Mouse (Mus musculus): ENCODE measurements around the gene Kng1.
A peak's percentile ranks its signal among the peaks of the same experiment; 100 is the strongest.
"Not testable (repeated sequence)": the region's sequence is repeated elsewhere in the genome, so short reads cannot be mapped to it uniquely, and the experiment has no call there.

Gene Kng1

DNA sequence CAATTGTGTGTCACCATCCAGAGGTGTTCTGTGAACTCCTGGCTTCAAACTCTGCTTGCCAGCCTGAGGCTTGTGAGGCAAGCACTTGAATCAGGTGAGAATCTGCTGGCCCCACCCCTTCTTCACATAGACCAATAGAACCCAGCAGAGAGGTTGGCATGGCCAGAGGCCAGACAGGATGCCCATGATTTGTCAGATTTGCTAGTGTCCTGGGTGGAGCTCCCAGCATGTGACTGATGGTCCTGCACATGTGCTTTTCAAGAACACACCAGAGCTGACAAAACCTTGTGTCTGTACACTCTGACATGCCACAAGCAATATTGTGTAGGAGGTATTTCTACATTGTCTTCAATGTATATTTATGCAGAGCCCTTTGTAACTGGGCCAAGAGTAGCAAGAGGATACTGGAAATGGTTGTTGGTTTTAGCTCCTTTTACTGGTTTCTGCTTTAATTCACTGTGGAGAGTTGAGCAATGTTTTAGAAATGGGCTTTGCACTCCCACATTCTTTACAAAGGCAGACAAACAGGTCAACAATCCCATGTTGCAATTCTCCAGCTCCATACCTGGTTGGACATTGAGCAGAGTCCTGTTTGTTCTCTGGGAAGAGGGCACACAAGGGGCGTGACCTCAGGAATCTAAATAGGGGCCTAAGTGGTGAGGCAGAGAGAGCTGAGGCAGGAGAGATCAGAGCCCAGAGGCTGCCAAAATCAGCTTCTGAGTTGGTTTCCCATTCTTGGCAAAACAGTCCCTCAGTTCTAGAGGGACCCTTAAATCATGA is at the start of gene Kng1:
Kng1 (plus strand) TSS at position 198 of the 780 bp plus-strand sequence.
- not testable (repeated sequence) for DNase-seq (ENCODE audit: low read depth)

DNA sequence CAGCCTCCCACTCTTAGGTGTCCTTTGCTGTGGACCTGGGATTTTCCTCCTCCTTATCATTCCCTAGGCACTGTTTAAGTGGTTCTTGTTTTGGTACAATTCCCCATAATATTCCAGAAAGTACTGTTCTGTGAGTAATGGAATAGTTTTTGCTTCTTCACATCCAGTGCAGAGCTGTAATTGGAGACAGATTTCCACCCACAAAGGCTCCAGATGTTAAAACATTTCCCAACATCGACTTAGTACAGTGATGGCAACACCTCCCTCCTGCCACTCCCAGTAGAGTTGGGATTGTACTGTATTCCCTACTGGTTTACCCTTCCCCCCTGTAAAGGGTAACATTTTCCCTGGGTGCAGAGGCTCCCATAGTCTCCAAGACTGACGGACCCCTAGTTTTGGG is 43.9 kb upstream of the Kng1 start:
- DNase-seq (ENCODE audit: low read depth), result not testable (repeated sequence)

DNA sequence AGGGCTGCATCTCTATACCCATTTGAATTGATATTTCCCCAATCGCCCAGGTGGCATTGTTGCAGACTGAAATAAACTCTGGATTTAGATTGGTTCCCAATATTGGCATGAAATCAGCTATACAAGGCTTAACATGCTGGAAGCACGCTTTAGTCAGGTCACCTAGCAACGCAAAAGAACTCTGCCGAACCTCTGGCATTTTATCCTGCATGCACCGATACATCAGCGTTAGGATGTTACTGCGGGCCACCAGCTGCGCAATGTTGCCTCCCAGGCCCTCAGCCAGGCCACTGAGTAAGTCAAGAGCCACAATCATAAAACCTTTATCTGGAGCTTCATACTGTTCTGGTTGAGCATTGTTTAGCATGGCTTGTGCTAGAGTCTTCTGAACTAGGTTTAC is 43.0 kb upstream of the Kng1 start:
- DNase-seq (ENCODE audit: low read depth), result not testable (repeated sequence)

DNA sequence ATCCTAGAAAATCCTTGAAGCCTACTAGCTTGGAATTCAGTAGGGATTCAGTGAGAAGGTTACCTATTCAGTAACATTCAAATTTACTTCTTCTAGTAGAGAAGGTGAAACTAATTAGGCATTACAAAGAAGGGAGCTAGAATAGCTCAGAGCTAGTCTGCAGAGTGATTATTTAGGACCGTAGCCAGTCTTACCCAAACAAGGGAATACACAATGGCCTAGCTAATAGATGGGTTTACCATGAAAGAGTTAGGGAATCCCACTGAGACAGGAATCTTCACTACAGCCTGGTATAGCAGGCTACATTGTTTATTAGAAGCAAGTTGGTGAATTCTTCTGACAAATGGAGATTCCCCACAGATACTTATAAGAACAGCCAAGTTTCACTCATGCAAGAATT is 37.1 kb upstream of the Kng1 start:
- not testable (repeated sequence) for DNase-seq (ENCODE audit: low read depth)

DNA sequence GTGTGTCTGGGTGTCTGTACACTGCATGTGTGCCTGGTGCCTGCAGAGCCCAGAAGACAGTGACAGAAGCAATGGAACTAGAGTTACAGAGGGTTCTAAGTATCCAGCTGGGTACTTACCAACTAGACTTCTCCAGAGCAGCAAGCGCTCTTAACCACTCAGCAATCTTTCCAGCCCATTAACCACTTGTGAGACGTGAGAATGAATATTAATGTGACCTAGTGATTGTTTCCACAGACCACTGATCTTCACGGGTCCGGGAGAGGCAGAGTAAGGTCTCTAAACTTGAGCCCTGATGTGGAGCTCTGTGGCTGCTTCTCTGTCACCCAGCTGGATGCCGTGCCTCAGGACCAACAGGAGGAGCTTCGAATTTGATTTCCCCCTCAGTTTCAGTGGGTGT is 32.6 kb upstream of the Kng1 start:
- no peak for DNase-seq (ENCODE audit: low read depth)

DNA sequence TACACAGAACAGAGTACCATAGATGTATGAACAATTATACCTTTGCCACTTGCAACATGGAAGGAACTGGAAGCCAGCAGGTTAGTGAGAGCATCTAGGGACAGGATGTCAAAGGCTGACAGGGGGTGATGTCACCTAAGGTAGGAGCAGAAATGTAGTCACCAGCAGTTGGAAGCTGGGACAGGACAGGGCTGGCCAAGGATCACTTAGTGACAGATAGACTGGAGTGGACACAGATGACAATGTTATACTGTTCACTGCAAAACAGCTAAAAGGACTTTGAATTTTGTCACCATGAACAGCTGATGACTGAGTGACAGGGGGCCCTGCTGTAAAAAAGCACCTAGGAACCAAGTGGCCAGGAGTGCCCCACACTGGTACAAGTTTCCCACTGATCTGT is 31.1 kb upstream of the Kng1 start:
- DNase-seq (ENCODE audit: low read depth), result no peak

DNA sequence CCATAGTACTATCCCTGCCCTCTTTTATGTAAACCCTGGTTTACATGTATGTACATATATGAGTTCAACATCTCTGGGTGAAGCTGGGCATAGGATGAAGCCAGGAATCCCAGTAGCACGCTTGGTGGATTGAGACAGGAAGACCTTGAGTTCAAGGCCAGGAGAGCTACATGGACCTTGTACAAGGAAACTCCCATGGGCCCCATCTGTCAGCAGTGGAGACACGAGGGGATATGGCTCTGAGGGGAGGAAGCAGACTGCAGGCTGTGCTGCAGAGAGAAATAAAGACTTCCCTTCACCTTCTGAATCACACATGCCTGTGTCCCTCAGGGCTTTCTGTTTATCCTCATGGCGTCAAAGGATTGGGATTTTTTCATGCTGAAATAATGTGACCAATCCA is 30.3 kb upstream of the Kng1 start:
- not testable (repeated sequence) for DNase-seq (ENCODE audit: low read depth)

DNA sequence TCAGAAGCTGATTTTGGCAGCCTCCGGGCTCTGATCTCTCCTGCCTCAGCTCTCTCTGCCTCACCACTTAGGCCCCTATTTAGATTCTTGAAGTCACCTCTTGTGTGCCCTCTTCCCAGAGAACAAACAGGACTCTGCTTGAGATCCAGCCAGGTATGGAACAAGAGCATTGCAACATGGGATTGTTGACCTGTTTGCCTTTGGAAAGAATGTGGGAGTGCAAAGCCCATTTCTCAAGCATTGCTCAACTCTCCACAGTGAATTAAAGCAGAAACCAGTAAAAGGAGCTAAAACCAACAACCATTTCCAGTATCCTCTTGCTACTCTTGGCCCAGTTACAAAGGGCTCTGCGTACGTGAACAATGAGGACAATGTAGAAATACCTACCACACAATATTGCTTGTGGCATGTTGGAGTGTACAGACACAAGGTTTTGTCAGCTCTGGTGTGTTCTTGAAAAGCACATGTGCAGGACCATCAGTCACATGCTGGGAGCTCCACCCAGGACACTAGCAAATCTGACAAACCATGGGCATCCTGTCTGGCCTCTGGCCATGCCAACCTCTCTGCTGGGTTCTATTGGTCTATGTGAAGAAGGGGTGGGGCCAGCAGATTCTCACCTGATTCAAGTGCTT is 28.6 kb upstream of the Kng1 start, which contains the start of gene Kng2:
Kng2 (minus strand) TSS at position 517 of the 635 bp plus-strand sequence.
- DNase-seq (ENCODE audit: low read depth), result not testable (repeated sequence)

DNA sequence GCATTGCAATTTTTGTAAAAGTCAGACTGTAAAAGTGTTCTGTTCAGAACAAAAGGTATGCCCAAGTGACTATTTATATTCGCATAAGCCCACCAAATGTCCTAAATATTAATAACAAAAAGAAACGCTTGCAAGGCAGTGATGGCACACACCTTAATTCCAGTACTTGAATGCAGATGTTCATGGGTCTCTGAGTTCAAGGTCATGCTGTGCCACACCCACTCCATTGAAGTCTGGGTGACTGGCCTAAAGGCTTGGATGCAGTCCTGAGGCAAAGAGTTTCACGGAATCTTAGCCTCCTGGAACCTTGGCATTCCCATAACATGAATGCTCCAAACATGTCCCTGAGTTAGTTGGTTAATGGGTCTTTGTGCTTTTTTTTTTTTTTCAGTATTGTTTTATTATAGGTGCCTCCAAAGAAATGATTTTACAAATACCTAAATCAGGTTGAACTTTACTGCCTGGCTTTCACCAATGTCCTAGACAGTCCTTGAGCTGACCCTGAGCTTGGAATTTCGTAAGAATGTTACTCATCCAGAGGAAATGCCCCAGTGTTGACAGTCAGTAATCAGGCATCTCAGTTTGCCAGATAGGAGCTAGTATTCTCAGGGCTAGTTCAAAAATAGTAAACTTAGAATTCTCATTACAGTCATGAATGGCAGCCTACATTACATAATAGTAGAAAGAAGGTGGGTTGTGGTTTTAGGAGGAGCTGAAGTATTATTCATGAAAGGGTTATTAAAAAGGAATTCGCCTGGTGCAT is 26.8 kb upstream of the Kng1 start:
- no peak for DNase-seq (ENCODE audit: low read depth)

DNA sequence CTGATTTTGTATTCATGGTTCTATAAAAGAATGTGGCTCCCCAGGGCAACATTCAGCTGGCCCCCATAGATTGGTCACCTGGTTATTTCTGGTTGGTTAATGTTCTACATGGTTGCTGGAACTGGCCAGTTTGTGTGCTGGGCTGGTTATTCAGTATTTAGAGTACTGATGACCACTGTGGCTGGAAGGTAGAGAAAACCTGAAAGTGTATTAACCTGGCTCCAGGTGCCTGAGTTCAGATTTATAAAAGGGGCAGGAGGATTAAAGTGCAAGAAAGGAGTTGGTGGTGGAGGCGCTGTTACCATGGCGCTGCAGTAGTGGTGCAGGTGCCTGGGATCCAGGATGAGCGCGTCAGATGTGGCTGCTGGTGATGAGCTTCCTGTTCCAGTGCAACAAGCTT is 24.0 kb upstream of the Kng1 start:
- DNase-seq (ENCODE audit: low read depth), result no peak

DNA sequence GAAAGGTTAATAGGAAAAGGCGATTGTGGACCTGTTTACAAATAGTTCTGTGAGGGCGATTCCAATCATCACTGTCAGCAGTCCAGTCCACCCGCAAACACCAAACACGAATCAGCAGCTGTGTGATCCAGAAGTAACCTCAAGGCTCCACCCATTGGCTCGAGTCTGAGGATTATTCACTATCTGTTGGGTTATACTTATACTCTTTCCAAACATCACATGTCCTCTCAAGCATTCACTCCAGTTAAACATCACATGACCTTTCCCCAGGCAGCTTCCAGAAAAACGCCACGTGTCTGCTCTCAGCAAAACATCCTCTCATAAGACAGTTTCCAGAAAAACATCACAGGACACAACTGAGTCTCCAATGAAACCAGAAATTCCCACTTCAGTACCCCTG is 19.9 kb upstream of the Kng1 start:
- no peak for DNase-seq (ENCODE audit: low read depth)

DNA sequence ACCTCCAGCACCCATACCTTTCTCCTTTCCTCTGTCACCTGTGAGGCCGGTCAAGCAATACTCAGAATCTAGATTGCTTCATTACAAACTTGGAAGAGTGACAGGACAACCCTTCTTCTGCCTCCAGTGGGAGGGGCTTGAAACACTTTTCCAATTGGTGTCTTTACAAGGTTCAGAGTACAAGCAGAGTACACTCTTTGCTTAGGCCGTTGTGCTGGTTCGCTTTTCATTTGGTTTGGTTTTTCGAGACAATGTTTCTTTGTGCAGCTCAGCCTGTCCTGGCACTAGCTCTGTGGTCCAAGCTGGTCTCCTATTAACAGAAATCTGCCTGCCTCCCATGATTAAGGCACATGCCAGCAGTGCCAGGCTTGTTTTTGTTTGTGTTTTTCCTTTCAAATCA is 18.4 kb upstream of the Kng1 start:
- no peak for DNase-seq (ENCODE audit: low read depth)

DNA sequence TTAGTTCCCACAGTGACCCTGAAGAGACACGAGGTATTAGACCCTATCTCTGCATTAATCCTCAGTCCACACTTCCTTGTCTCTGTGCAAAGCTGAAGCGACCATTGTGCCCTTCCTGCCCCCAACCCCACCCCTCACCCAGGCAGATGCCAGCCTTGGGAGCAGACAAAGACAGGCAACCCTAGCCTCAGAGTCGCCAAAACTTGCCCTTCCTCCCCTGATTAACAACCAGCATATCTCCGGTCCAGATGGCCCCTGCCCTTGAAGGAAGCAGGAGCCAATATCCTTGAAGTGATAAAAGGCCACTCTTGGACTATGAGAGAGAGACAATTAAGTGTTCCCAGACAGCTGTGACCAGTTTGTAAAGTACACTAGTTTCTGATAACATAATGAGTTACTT is 16.8 kb upstream of the Kng1 start:
- no peak for DNase-seq (ENCODE audit: low read depth)

DNA sequence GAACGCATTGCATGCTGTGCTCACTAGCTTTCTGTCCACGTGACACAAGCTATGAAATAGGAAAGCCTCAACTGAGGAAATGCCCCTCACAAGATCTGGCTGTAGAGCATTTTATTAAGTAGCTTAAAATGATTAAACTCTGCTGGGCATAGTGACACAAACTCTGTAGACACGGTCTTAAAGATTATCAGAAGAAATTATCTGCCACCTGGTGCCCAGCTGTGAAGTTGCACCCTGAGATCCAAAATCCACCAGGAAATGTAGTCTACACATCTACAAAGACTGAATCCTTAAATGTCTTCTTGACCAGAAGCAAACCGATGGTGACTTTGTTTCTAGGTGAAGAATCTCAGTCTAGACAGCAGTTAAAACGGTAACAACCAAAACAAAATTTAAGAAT is 11.3 kb upstream of the Kng1 start:
- DNase-seq (ENCODE audit: low read depth), result peak; percentile 8

DNA sequence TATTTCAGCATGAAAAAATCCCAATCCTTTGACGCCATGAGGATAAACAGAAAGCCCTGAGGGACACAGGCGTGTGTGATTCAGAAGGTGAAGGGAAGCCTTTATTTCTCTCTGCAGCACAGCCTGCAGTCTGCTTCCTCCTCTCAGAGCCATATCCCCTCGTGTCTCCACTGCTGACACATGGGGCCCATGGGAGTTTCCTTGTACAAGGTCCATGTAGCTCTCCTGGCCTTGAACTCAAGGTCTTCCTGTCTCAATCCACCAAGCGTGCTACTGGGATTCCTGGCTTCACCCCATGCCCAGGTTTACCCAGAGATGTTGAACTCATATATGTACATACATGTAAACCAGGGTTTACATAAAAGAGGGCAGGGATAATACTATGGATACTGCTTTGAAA is 2.0 kb downstream of the Kng1 start:
- not testable (repeated sequence) for DNase-seq (ENCODE audit: low read depth)

DNA sequence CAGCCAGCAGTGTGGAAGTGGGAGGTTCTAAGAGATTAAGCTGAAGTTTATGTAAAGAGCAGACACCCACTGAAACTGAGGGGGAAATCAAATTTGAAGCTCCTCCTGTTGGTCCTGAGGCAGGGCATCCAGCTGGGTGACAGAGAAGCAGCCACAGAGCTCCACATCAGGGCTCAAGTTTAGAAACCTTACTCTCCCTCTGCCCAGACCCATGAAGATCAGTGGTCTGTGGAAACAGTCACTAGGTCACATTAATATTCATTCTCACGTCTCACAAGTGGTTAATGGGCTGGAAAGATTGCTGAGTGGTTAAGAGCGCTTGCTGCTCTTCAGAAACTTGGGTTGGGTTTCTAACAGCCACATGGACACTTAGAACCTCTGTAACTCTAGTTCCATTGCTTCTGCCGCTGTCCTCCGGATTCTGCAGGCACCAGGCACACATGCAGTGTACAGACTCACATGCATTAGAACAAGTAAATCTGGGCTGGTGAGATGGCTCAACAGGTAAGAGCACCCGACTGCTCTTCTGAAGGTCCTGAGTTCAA is 3.2 kb downstream of the Kng1 start:
- not testable (repeated sequence) for DNase-seq (ENCODE audit: low read depth)

DNA sequence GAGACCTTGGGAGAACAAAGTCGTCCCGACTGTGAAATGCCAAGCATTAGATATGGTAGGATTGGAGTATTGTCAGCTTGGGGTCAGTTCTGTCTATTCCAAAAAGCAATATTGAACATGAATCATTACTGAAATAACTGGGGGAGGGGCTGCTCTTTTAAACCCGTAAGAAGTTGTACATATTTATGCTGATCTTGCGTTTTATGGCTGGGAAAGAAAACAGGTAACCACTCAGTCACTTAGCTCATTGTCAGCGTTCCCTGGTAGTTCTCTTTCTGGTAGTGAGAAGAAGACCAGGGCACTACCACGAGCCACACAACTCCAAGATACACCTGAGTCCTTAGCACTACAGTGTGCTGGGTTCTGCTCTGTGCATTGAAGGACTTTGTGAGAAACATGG is 19.9 kb downstream of the Kng1 start:
- DNase-seq (ENCODE audit: low read depth), result not testable (repeated sequence)

DNA sequence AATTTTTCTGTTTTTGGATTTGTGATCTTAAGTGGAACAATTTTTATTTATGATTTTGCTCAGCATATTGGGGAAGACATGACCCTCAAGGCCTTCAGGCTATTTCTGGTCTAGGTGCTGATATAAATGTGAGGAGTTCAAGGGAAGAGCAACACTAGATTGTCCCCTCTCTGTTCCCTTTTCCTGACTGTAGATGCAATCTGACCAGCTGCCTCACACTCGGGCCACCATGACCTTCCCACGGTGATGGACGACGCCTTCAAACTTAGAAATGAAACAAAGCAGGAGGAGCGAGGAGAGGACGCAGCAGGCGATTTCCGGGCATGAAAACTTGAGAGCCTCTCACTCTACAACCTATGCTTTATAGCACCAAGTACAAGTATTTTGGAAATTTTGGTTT is 29.5 kb downstream of the Kng1 start:
- DNase-seq (ENCODE audit: low read depth), result not testable (repeated sequence)

DNA sequence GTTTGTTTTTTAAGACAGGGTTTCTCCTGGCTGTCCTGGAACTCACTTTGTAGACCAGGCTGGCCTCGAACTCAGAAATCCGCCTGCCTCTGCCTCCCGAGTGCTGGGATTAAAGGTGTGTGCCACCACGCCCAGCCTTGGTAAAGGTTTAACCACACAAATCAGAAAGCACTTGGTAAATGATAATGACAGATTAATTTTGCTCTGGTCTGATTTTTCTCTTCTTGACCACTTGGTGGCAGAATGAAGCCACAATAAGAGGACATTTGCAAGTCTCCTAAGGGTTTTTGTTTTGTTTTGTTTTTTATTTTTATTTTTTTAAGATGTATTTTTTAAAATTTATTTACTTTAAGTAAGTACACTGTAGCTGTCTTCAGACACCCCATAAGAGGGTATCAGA is 30.0 kb downstream of the Kng1 start:
- peak; percentile 64 for DNase-seq (ENCODE audit: low read depth)

DNA sequence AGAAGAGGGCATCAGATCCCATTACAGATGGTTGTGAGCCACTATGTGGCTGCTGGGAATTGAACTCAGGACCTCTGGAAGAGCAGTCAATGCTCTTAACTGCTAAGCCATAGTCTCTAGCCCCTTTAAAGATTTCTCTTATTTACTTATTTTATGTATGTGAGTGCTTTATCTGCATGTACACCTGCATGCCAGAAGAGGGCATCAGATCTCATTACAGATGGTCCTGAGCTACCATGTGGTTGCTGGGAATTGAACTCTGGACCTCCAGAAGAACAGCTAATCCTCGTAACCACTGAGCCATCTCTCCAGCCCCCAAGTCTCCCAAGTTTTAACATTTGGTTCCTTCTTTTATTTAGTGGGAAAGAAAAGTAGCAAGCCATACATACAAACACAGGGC is 30.8 kb downstream of the Kng1 start:
- DNase-seq (ENCODE audit: low read depth), result peak; percentile 39

DNA sequence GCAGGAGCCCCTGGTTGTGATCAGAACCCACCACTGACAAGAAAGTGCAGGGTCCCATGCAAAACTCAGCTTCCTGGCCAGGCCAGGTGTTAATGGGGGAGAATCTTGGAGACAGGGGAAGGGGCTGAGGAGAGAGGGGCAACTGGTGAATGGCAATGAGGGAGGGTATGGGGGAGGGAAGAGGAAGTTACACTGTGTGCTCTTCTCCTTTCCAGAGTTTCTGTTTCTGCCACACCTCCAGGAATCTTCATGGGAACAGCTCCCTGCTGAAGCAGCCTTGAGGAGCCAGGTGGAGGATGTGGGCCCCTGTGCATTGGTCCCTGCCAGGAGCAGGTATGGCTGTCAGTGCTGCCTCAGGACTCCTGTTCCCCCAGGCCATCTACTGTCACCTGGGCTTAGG is 33.7 kb downstream of the Kng1 start:
- not testable (repeated sequence) for DNase-seq (ENCODE audit: low read depth)

DNA sequence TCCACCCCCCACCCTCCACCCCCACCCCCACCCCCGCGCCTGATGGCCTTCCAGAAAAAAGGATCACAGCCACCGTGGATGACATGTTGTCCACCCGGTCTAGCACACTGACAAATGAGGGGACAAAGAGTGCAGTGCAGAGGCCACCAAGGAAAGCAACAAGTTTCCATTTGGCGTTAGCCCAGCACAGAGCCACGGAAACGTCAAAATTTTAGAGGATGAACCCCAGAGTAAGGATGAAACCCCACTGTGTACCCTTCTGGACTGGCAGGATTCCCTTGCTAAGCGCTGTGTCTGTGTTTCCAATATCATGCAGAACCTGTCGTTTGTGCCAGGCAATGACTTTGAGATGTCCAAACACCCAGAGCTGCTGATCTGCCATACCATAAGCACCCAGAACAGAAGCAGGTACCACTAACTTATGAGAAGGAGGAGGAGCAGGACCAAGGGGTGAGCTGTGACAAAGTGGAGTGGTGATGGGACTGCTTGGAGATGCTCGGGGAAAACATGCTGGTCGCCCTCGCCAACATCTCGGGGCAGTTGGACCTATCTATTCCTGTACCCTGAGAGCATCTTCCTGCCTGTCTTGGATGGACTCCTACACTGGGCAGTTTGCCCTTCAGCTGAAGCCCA is 35.8 kb downstream of the Kng1 start:
- DNase-seq (ENCODE audit: low read depth), result no peak
